Mouse (Mus musculus): ENCODE results near the gene Auts2. TPM values are rescaled to one million over a fixed set of nuclear protein-coding genes. Genes with fewer than 3 reads are reported as not detected.

The Auts2 gene
- polyA plus RNA-seq, 1 experiment from 2014 or later: 7.5 TPM

- 94% methylated on average over 10 of the region's 10 CpGs for WGBS
- H3K4me2 ChIP-seq (ENCODE audit: low read length): no peak overlapping the region
- H3K27me3 ChIP-seq (ENCODE audit: insufficient read depth, low read length): no peaks in the 10 kb centered on the region
- no peak for TF ChIP-seq CTCF (IDR thresholded peaks at IDR 0.05; ENCODE audit: low read depth)
- H3K27ac ChIP-seq: no peak overlapping the region
- no peak overlapping the region for H3K4me3 ChIP-seq (replicated peaks; ENCODE audit: low read depth, low read length)
- no peak overlapping the region for H3K9ac ChIP-seq (ENCODE audit: low read depth, low read length)
- DNase-seq (ENCODE audit: low spot score) (no peak), ATAC-seq (replicated peaks; ENCODE audit: low FRiP score, low read depth) (no peak)
- no peaks in the 10 kb centered on the region for H3K9me3 ChIP-seq (replicated peaks; ENCODE audit: low read length)
- H3K36me3 ChIP-seq (ENCODE audit: insufficient read depth, low read length): no peaks in the 10 kb centered on the region
- no peaks in the 10 kb centered on the region for H3K4me1 ChIP-seq (replicated peaks; ENCODE audit: insufficient read depth, low read length)
Observed at GRCm38 (mm10) chr5:131512617-131513016, 1030.5 kb downstream of the Auts2 start.

GRCm38 (mm10) chr5:131510659-131511058 is 1032.5 kb downstream of the Auts2 start:
- WGBS: 64% methylated on average over 5 of the region's 5 CpGs
- Histone ChIP-seq H3K36me3 (ENCODE audit: insufficient read depth, low read length) (no peaks in the 10 kb centered on the region), H3K4me2 (ENCODE audit: low read length) (no peak overlapping the region), H3K9me3 (replicated peaks; ENCODE audit: low read length) (no peaks in the 10 kb centered on the region), H3K9ac (ENCODE audit: low read depth, low read length) (no peak overlapping the region), H3K27ac (no peak overlapping the region), H3K27me3 (ENCODE audit: insufficient read depth, low read length) (no peaks in the 10 kb centered on the region), H3K4me1 (replicated peaks; ENCODE audit: insufficient read depth, low read length) (no peaks in the 10 kb centered on the region), H3K4me3 (replicated peaks; ENCODE audit: low read depth, low read length) (no peak overlapping the region)
- DNase-seq (ENCODE audit: low spot score) (no peak), ATAC-seq (replicated peaks; ENCODE audit: low FRiP score, low read depth) (no peak)
- no peak for TF ChIP-seq CTCF (IDR thresholded peaks at IDR 0.05; ENCODE audit: low read depth)

GRCm38 (mm10) chr5:131509315-131509714 is 1033.8 kb downstream of the Auts2 start:
- 91% methylated on average over 4 of the region's 4 CpGs for WGBS
- Histone ChIP-seq H3K9ac (ENCODE audit: low read depth, low read length) (no peak overlapping the region), H3K27ac (no peak overlapping the region), H3K4me2 (ENCODE audit: low read length) (no peak overlapping the region), H3K4me3 (replicated peaks; ENCODE audit: low read depth, low read length) (no peak overlapping the region), H3K4me1 (replicated peaks; ENCODE audit: insufficient read depth, low read length) (no peaks in the 10 kb centered on the region), H3K36me3 (ENCODE audit: insufficient read depth, low read length) (no peaks in the 10 kb centered on the region), H3K9me3 (replicated peaks; ENCODE audit: low read length) (no peaks in the 10 kb centered on the region), H3K27me3 (ENCODE audit: insufficient read depth, low read length) (no peaks in the 10 kb centered on the region)
- no peak for ATAC-seq (replicated peaks; ENCODE audit: low FRiP score, low read depth)
- no peak for DNase-seq (ENCODE audit: low spot score)
- no peak for TF ChIP-seq CTCF (IDR thresholded peaks at IDR 0.05; ENCODE audit: low read depth)

- TF ChIP-seq CTCF (IDR thresholded peaks at IDR 0.05; ENCODE audit: low read depth): peak; percentile 16; the same call in 1 of the 2 replicates
- H3K4me3 ChIP-seq (replicated peaks; ENCODE audit: low read depth, low read length): no peak overlapping the region
- no peak overlapping the region for H3K4me2 ChIP-seq (ENCODE audit: low read length)
- no peak for ATAC-seq (replicated peaks; ENCODE audit: low FRiP score, low read depth)
- no peak overlapping the region for H3K9ac ChIP-seq (ENCODE audit: low read depth, low read length)
- H3K4me1 ChIP-seq (replicated peaks; ENCODE audit: insufficient read depth, low read length): no peaks in the 10 kb centered on the region
- H3K9me3 ChIP-seq (replicated peaks; ENCODE audit: low read length): no peaks in the 10 kb centered on the region
- no peaks in the 10 kb centered on the region for H3K36me3 ChIP-seq (ENCODE audit: insufficient read depth, low read length)
- no peaks in the 10 kb centered on the region for H3K27me3 ChIP-seq (ENCODE audit: insufficient read depth, low read length)
- DNase-seq (ENCODE audit: low spot score): no peak
- H3K27ac ChIP-seq: no peak overlapping the region
- 92% methylated on average over 4 of the region's 4 CpGs for WGBS
Observed at GRCm38 (mm10) chr5:131498865-131499264, 1044.3 kb downstream of the Auts2 start.

GRCm38 (mm10) chr5:131496517-131497216 is 1046.5 kb downstream of the Auts2 start:
- 94% methylated on average over 10 of the region's 10 CpGs for WGBS
- ATAC-seq (replicated peaks; ENCODE audit: low FRiP score, low read depth): no peak

GRCm38 (mm10) chr5:131494564-131494963 is 1048.6 kb downstream of the Auts2 start:
- Histone ChIP-seq H3K27me3 (ENCODE audit: insufficient read depth, low read length) (no peaks in the 10 kb centered on the region), H3K9ac (ENCODE audit: low read depth, low read length) (no peak overlapping the region), H3K36me3 (ENCODE audit: insufficient read depth, low read length) (no peaks in the 10 kb centered on the region), H3K9me3 (replicated peaks; ENCODE audit: low read length) (no peaks in the 10 kb centered on the region), H3K4me2 (ENCODE audit: low read length) (no peak overlapping the region), H3K27ac (no peak overlapping the region), H3K4me3 (replicated peaks; ENCODE audit: low read depth, low read length) (no peak overlapping the region), H3K4me1 (replicated peaks; ENCODE audit: insufficient read depth, low read length) (no peaks in the 10 kb centered on the region; the same call in 1 of the 2 replicates)
- ATAC-seq (replicated peaks; ENCODE audit: low FRiP score, low read depth) (no peak), DNase-seq (ENCODE audit: low spot score) (no peak)
- no peak for TF ChIP-seq CTCF (IDR thresholded peaks at IDR 0.05; ENCODE audit: low read depth)
- 91% methylated on average over 5 of the region's 5 CpGs for WGBS

More at GRCm38 (mm10) chr5:131496517-131497216, 1046.5 kb downstream of the Auts2 start:
- no peaks in the 10 kb centered on the region; the same call in 1 of the 2 replicates for H3K4me1 ChIP-seq (replicated peaks; ENCODE audit: insufficient read depth, low read length)
- DNase-seq (ENCODE audit: low spot score): no peak
- no peaks in the 10 kb centered on the region for H3K36me3 ChIP-seq (ENCODE audit: insufficient read depth, low read length)
- no peak for TF ChIP-seq CTCF (IDR thresholded peaks at IDR 0.05; ENCODE audit: low read depth)
- no peaks in the 10 kb centered on the region for H3K9me3 ChIP-seq (replicated peaks; ENCODE audit: low read length)
- no peaks in the 10 kb centered on the region for H3K27me3 ChIP-seq (ENCODE audit: insufficient read depth, low read length)
- H3K9ac ChIP-seq (ENCODE audit: low read depth, low read length): no peak overlapping the region
- H3K4me2 ChIP-seq (ENCODE audit: low read length): no peak overlapping the region
- H3K4me3 ChIP-seq (replicated peaks; ENCODE audit: low read depth, low read length): no peak overlapping the region
- no peak overlapping the region for H3K27ac ChIP-seq

All from kidney, postnatal 0 days (tissue).